Mouse (Mus musculus): ENCODE measurements around the gene Mrps24.
A peak's percentile ranks its signal among the peaks of the same experiment; 100 is the strongest.

Mrps24 gene

DNA sequence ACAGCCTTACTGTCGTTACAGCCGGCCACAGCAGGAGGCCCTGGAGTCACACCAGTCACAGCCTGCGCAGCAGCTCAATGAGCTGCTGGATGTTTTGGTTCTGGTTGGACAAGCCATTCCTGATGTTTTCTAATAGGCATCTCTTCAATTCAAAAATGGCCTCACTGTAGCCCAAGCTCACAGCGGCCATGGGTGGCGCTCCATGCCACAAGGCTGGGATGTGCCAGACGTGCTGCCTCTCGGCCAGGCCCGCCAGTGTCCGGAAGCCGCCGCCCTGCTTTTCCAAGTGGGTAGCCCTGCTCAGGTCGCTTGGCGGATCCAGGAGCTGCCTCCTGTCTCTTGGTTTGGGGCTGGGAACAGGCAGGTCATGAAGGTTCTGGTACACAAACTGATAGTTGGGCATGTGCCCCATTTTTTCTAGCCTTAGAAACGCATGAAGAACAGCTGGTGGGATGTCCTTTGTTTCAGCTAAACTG, at the start of gene Mrps24:
Gene Mrps24 (minus strand): TSS at position 51 of the 476 bp plus-strand sequence.
- no peak for DNase-seq (ENCODE audit: low spot score in 2 of 2)

DNA sequence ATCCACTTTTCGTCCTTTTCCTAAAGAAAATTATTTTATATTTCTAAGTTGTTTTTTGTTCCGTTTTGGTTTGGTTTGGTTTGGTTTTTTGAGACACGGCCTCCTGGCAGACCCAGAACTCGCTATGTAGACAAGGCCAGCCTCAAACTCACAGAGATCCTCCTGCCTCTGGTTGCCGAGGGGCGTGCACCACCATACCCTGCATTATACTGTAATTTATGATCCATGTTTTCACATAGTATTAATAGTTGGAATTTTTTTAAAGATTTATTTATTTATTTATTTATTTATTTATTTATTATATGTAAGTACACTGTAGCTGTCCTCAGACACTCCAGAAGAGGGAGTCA, 47.1 kb upstream of the Mrps24 start:
- no peak for DNase-seq (ENCODE audit: low spot score in 2 of 2)

DNA sequence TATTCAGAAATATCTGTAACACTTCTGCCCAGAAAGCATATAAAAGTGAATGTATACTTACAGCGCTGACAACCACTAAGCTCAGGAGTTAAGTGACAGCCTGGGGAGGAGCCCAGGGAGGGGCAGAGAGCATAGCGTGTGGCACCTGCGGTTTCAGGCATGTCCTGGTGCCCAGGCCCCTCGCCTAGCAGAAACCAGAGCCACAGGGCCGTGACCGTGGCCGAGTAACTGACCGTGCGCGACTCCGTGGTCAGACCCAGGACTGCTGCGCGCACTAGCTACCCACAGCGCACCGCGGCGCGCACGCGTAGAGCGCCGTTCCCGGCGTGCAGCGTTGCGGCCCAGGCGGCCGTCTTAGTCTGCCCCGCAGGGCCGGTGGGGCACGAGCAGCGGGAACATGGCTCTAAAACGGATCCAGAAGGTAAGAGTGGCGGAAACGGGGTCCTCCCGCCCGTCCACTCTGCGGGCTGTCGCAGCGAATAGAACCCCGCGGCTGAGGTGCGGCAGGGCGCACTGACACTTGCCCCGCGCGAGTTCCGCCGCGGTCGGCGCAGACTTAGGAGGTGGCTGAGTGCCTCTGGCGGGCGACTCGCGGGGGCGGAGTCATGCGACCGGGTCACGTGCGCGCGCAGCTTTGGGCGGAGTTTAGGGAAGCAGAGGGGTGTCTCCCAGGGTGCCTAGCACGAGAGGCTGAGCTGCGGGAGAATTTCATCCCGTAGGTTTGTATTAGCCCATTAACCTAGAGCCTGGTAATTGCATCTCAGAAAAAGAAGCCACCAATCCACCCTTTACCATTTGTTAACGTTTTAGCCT, 46.5 kb upstream of the Mrps24 start, which contains the start of gene Urgcp:
Gene Urgcp (minus strand): TSS at position 557 of the 813 bp plus-strand sequence.
- DNase-seq (ENCODE audit: low spot score in 2 of 2) = peak; percentile 88 to 93

GRCm38 (mm10) chr11:5753755-5754154, 38.3 kb upstream of the Mrps24 start:
- no peak for DNase-seq (ENCODE audit: low spot score in 2 of 2)

DNA sequence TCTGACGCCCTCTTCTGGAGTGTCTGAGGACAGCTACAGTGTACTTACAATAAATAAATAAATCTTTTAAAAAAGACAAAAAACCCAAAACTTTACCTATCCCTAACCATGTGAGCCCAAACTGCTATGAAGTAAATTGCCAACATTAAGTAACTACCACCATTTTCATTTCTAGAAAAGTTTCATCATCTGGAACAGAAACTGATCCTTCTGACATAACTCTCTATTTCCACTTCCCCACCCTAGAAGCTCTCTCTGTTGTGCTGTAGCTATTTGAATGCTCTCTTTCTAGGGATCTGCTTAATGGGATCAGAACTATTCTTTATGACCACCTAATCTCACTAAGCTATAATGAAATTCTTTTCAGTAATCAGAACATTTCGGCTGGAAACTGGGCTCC, 29.5 kb upstream of the Mrps24 start:
- no peak for DNase-seq (ENCODE audit: low spot score in 2 of 2)

- DNase-seq (ENCODE audit: low spot score in 2 of 2) = no peak
These were observed 26.6 kb upstream of the Mrps24 start for GRCm38 (mm10) chr11:5742106-5742505.

DNA sequence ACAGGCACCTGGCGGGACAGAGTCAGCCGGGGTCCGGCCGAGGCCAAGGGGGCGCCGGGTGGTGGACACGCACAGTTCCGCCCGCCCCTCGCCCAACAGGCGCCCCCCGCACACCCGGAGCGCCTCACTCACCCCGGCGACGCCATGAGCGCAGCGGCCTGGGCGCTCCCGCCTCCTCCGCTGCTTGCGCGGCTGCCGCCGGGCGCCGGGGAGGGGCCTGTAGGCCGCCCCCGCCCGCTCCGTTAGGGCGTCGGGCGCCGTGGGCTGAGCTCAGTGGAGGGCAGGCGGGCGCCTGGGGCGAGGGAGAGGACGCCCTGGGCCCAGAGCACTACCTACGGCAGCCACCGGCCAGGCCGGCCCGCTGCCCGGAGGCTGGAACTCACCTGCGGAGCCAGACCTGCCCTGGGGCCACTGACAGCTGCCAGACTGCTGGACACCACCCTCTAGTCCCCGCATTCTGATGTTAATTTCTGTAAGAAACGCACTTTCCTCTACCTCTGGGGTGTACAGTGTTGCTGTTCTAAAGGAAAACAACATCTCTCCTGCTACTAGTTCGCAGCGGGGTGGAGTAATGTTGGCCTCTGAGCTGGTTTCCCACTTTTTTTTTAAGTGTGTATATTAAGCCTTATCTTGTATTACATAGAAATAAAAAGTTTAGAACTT, 25.6 kb upstream of the Mrps24 start:
- peak; percentile 67 to 72 for DNase-seq (ENCODE audit: low spot score in 2 of 2)

- DNase-seq (ENCODE audit: low spot score in 2 of 2) = no peak
These were observed 25.1 kb upstream of the Mrps24 start for GRCm38 (mm10) chr11:5740599-5740964.

- DNase-seq (ENCODE audit: low spot score in 2 of 2) = no peak
These were observed 24.4 kb upstream of the Mrps24 start for GRCm38 (mm10) chr11:5739846-5740245.

- no peak for DNase-seq (ENCODE audit: low spot score in 2 of 2)
These were observed 23.6 kb upstream of the Mrps24 start for GRCm38 (mm10) chr11:5738888-5739632.

DNA sequence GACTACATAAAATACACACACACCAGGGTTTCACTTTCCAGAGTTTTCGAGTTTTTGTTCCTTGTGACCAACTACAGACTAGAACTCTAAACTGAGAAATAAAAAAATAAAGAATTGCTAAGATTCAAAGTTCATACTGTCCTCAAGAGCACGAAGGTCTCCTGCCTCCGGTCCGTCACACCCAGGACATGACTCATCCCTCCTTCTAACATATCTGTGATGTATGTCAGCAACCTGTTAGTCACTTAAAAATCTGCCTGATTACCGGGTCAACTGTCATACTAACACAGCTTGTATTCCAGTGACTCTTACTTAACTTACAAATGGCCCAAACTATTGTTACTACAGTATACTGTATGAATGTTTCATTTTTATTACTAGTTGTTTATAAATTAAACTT, 21.7 kb upstream of the Mrps24 start:
- DNase-seq (ENCODE audit: low spot score in 2 of 2) = no peak

- no peak for DNase-seq (ENCODE audit: low spot score in 2 of 2)
These were observed 18.8 kb upstream of the Mrps24 start for GRCm38 (mm10) chr11:5734323-5734722.

- DNase-seq (ENCODE audit: low spot score in 2 of 2) = no peak
These were observed 16.9 kb upstream of the Mrps24 start for GRCm38 (mm10) chr11:5732401-5732800.

DNA sequence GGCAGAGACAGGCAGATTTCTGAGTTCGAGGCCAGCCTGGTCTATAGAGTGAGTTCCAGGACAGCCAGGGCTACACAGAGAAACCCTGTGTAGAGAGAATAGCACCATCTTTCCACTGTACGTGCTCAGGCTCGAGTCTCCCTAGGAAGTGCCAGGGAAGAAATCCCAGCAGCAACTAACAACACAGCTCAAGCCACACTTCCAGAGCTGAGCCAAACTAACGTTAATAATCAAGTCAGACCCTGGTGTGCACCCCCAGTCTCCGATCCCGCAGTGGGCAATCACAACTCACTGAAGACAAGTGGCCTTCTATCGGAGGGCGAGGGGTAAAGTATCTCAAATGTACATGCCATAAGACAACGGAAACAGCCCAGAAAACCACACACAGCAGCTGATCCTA, 14.1 kb upstream of the Mrps24 start:
- DNase-seq (ENCODE audit: low spot score in 2 of 2) = no peak

- no peak for DNase-seq (ENCODE audit: low spot score in 2 of 2)
These were observed 3.3 kb upstream of the Mrps24 start for GRCm38 (mm10) chr11:5718611-5719354.

DNA sequence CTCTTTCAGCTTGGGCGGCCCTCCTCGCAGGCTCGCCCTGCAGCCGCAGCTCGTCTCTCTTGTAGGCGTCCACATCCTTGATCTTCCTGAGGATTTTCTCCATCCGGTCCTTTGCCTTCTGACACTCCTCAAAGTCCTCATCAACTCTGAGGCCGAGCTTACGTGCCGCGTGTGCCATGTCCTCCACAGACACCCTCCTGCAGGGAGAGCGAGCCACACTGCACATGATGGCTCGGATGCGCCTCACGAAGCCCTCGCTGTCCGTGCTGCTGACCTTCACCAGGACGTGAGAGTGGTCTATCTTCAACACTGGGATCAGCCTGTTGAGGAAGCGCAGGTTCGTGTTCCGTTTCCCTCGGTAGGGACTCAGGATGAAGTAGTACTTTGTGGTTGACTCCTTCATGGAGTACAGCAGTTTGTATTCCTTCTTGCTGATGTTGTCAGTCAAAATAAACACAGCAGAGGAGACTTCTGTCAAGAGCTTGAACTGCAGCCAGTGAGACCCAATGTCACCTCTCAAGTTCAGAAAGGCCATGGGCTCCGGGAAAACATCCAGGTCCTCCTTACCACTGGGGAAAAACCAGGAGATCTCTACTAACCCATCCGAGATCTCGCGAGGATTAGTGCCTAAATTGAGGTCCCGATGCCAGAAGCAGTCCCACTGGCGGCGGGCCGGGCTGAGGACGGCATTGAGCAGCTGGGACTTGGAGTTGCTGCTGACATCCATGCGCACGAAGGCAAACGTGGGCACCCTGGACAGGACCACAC, 1.6 kb upstream of the Mrps24 start:
- no peak for DNase-seq (ENCODE audit: low spot score in 2 of 2)

DNA sequence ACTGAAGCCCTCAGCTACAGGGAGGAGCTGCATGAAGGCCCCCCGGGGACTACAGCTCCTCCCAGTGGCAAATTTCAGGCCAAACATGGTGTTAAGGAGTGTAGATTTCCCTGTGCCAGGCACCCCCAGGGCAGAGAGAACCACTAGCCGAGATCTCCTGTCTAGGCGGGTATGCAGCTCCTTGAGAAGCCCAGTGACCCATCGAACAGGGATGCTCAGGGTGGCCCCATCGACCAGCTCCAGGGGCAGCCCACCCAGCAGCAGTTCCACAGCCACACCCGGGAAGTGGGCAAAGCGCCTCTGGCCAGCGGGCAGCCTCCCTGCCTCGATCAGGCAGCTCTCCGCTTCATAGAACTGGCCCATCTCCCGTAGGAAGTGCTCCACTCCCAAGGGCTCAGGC, 766 bp upstream of the Mrps24 start:
- no peak for DNase-seq (ENCODE audit: low spot score in 2 of 2)

GRCm38 (mm10) chr11:5715179-5715578, 301 bp downstream of the Mrps24 start:
- no peak for DNase-seq (ENCODE audit: low spot score in 2 of 2)

DNA sequence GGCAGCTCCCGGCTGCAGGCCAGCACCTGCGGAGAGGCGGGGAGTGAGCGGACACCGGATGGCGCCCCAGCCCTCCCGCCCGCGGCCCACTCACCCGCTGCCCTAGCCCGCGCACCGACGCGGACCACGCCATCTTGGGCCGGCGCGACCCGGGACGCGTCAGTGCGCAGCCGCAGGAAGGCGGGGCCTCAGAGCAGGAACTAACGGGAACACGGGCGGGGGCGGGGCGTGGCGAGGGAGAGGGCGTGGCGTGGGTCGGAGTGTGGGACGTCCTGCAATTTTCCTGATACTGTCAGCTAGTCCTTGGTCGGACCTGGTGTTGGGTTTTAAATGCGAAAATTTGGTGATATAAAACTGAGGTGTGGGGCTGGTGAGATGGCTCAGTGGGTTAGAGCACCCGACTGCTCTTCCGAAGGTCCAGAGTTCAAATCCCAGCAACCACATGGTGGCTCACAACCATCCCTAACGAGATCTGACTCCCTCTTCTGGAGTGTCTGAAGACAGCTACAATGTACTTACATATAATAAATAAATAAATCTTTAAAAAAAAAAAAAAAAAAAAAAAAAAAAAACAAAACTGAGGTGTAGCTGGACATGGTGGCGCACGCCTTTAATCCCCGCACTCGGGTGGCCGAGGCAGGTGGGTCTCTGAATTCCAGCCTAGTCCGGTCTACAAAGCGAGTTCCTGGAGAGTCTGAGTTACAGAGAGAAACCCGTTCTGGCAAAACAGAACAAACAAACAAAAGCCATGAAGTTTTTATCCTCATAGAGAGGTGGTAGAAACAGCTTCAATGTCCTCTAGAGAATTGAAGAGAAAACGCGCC, 7.7 kb downstream of the Mrps24 start:
- peak; percentile 83 to 92 for DNase-seq (ENCODE audit: low spot score in 2 of 2)

- DNase-seq (ENCODE audit: low spot score in 2 of 2) = peak in 1 of 2 experiments; percentile 50
These were observed 8.5 kb downstream of the Mrps24 start for GRCm38 (mm10) chr11:5706874-5707529.

All from urinary bladder, postnatal 4 days (tissue).